In the genomic region with DNA sequence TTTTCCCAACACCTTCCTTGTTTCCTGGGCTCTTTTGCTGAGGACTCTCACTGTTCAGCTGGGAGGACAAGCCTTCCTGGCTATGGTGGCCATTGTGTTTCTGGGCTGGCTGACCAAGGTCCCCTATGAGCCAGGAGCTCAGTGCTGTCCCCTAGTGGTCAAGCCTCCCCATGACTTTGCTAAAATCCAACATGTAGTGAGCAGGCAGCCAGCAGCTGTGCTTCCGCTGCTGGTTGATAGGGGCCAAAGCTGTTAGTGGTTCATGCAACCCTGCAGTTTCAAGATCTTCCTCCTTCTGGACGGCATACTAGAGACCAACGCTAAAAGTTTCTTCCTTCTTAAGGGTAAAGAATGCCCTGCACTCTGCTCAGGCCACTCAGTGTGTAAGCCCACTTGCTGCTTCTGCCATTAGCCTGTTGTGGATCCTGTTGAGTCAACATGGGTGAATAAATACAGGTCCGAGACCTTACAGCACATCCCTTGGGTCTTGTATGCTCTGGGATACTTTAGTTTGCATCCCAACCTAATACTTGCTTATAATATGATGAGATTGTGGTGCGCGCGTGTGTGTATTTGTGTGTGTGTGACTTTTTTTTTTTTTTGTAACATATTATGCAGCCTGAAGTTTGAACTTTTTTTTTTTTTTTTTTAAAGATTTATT, we compare ENCODE assay signal across 8 mouse cellular contexts. TPM values are rescaled to one million over a fixed set of nuclear protein-coding genes. Genes with fewer than 3 reads are reported as not detected.
DNase-seq lines count a peak whose midpoint lies in the region; ATAC-seq and TF ChIP-seq lines count a peak whose summit lies in the region.

No protein-coding gene starts in this region.

- H3K4me2 ChIP-seq in limb, embryonic 13.5 days (replicated peaks), result peak overlapping the region; percentile 28
- 0 out of 2 replicates have a peak overlapping the region, but pooled peaks have one; percentile 20 for H3K4me2 ChIP-seq in midbrain, postnatal 0 days (ENCODE audit: low read depth, low read length, poor library complexity, severe bottlenecking)

- H3K4me3 ChIP-seq in limb, embryonic 13.5 days, result no peak overlapping the region
- no peak overlapping the region for H3K4me3 ChIP-seq in midbrain, postnatal 0 days (ENCODE audit: low read depth, low read length)

- WGBS in limb, embryonic 13.5 days, result 39% methylated on average over 7 of the region's 7 CpGs
- WGBS in midbrain, postnatal 0 days, result 26% methylated on average over 7 of the region's 7 CpGs

- peak; percentile 52 for ATAC-seq in granulocyte monocyte progenitor cell, adult 5-6 weeks (replicated peaks; ENCODE audit: poor library complexity, severe bottlenecking)
- ATAC-seq in limb, embryonic 13.5 days (ENCODE audit: low FRiP score, low read depth), result no peak
- ATAC-seq in midbrain, postnatal 0 days (ENCODE audit: low FRiP score), result no peak

- TF ChIP-seq CTCF in midbrain, postnatal 0 days (IDR thresholded peaks at IDR 0.05), result peak; percentile 99

- no peaks in the 10 kb centered on the region for H3K36me3 ChIP-seq in limb, embryonic 13.5 days
- H3K36me3 ChIP-seq in midbrain, postnatal 0 days (ENCODE audit: insufficient read depth, low read length), result no peaks in the 10 kb centered on the region

- no peak overlapping the region for H3K9ac ChIP-seq in limb, embryonic 13.5 days
- H3K9ac ChIP-seq in midbrain, postnatal 0 days (replicated peaks; ENCODE audit: low read length, poor library complexity, severe bottlenecking), result no peak overlapping the region

- no peaks in the 10 kb centered on the region for H3K9me3 ChIP-seq in limb, embryonic 13.5 days
- H3K9me3 ChIP-seq in midbrain, postnatal 0 days (ENCODE audit: low read length), result no peaks in the 10 kb centered on the region

- H3K27me3 ChIP-seq in limb, embryonic 13.5 days, result no peaks in the 10 kb centered on the region
- H3K27me3 ChIP-seq in midbrain, postnatal 0 days (ENCODE audit: insufficient read depth, low read length), result no peaks in the 10 kb centered on the region

- H3K27ac ChIP-seq in limb, embryonic 13.5 days, result no peak overlapping the region
- 0 out of 2 replicates have a peak overlapping the region, but pooled peaks have one; percentile 18 for H3K27ac ChIP-seq in midbrain, postnatal 0 days (ENCODE audit: low read depth, low read length)

- H3K4me1 ChIP-seq in limb, embryonic 13.5 days, result peaks cover 20% of the 10 kb centered on the region
- no peaks in the 10 kb centered on the region for H3K4me1 ChIP-seq in midbrain, postnatal 0 days (ENCODE audit: insufficient read depth, low read length)

- DNase-seq in 3134 (ENCODE audit: extremely low read depth, insufficient read length, low spot score) (peak; percentile 67), ZHBTc4 (ENCODE audit: low read depth, low spot score) (peak; percentile 94)
- DNase-seq in embryo, embryonic 10 days (ENCODE audit: low spot score), result peak; percentile 96
- DNase-seq in kidney, adult 8-10 months, result peak; percentile 87 to 93
- DNase-seq in midbrain, postnatal 0 days (ENCODE audit: low spot score), result peak; percentile 93
- peak; percentile 81 to 90 for DNase-seq in spleen, postnatal 10 days (ENCODE audit: low spot score in 2 of 2)

RNA-seq across cellular contexts. Expression of a gene that starts 19.3 kb away (rescaled TPM):
- total RNA-seq in granulocyte monocyte progenitor cell, adult 5-6 weeks (2014; fragmentation: Nextera tagmentation), result not detected in 2 replicates
- total RNA-seq in granulocyte monocyte progenitor cell, adult 5-6 weeks (2017), result 0.09 TPM in 1 of 2 replicates, not detected in the other
- polyA plus RNA-seq in limb, embryonic 13.5 days (2015; fragmentation: Nextera tagmentation; extraction: Ambion mirVana), result not detected in 2 replicates
- not detected in 2 replicates for total RNA-seq in midbrain, postnatal 0 days (2014; rRNA removed)
- polyA plus RNA-seq in midbrain, postnatal 0 days (2015; fragmentation: Nextera tagmentation; extraction: Ambion mirVana), result not detected in 2 replicates

RNA-seq across cellular contexts. Expression of a gene that starts 19.3 kb away (rescaled TPM):
- total RNA-seq in granulocyte monocyte progenitor cell, adult 5-6 weeks (2014; fragmentation: Nextera tagmentation), result not detected in 2 replicates
- total RNA-seq in granulocyte monocyte progenitor cell, adult 5-6 weeks (2017), result not detected in 2 replicates
- not detected in 2 replicates for polyA plus RNA-seq in limb, embryonic 13.5 days (2015; fragmentation: Nextera tagmentation; extraction: Ambion mirVana)
- total RNA-seq in midbrain, postnatal 0 days (2014; rRNA removed), result not detected in 2 replicates
- polyA plus RNA-seq in midbrain, postnatal 0 days (2015; fragmentation: Nextera tagmentation; extraction: Ambion mirVana), result not detected in 2 replicates

RNA-seq across cellular contexts. Expression of a gene that starts 41.9 kb away (rescaled TPM):
- 4.2 and 4.6 TPM in 2 replicates for total RNA-seq in granulocyte monocyte progenitor cell, adult 5-6 weeks (2014; fragmentation: Nextera tagmentation)
- 9.5 and 14.1 TPM in 2 replicates for total RNA-seq in granulocyte monocyte progenitor cell, adult 5-6 weeks (2017)
- polyA plus RNA-seq in limb, embryonic 13.5 days (2015; fragmentation: Nextera tagmentation; extraction: Ambion mirVana), result 0.13 and 0.15 TPM in 2 replicates
- 0.42 TPM in 1 of 2 replicates, not detected in the other for total RNA-seq in midbrain, postnatal 0 days (2014; rRNA removed)
- not detected in 2 replicates for polyA plus RNA-seq in midbrain, postnatal 0 days (2015; fragmentation: Nextera tagmentation; extraction: Ambion mirVana)

RNA-seq across cellular contexts. Expression of a gene that starts 45.5 kb away (rescaled TPM):
- 231 and 260 TPM in 2 replicates for total RNA-seq in granulocyte monocyte progenitor cell, adult 5-6 weeks (2014; fragmentation: Nextera tagmentation)
- total RNA-seq in granulocyte monocyte progenitor cell, adult 5-6 weeks (2017), result 296 and 376 TPM in 2 replicates
- polyA plus RNA-seq in limb, embryonic 13.5 days (2015; fragmentation: Nextera tagmentation; extraction: Ambion mirVana), result 0.75 and 0.89 TPM in 2 replicates
- total RNA-seq in midbrain, postnatal 0 days (2014; rRNA removed), result 0.19 and 0.38 TPM in 2 replicates
- polyA plus RNA-seq in midbrain, postnatal 0 days (2015; fragmentation: Nextera tagmentation; extraction: Ambion mirVana), result 0.29 and 0.41 TPM in 2 replicates

RNA-seq across cellular contexts. Expression of a gene that starts 56.4 kb away (rescaled TPM):
- not detected in 2 replicates for total RNA-seq in granulocyte monocyte progenitor cell, adult 5-6 weeks (2014; fragmentation: Nextera tagmentation)
- 0.34 and 1.0 TPM in 2 replicates for total RNA-seq in granulocyte monocyte progenitor cell, adult 5-6 weeks (2017)
- polyA plus RNA-seq in limb, embryonic 13.5 days (2015; fragmentation: Nextera tagmentation; extraction: Ambion mirVana), result 0.15 TPM in 1 of 2 replicates, not detected in the other
- 0.09 and 0.77 TPM in 2 replicates for total RNA-seq in midbrain, postnatal 0 days (2014; rRNA removed)
- polyA plus RNA-seq in midbrain, postnatal 0 days (2015; fragmentation: Nextera tagmentation; extraction: Ambion mirVana), result 0.09 and 0.25 TPM in 2 replicates
